Mouse (Mus musculus): ENCODE data around the gene Raph1.

DNA sequence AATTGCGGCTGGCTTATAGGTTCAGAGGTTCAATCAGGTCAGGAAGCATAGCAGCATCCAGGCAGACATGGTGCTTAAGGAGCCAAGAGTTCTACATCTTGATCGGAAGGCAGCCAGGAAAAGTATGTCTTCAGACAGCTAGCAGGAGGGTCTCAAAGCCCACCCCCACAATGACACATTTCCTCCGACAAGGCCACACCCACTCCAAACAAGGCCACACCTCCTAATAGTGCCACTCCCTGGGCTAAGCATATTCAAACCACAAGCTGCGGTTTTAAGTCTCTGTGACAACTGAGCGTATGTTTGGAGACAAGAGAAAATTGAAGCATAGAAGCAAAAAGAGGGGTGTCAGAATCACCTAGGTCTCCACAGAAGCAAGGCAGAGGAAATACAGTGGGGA, 2.3 kb upstream of the Raph1 start:
- TF ChIP-seq POLR2A (IDR thresholded peaks at IDR 0.05; ENCODE audit: borderline replicate concordance, extremely low read depth, insufficient read depth, insufficient read length, poor library complexity, severe bottlenecking) (no peak), CTCF (IDR thresholded peaks at IDR 0.05; ENCODE audit: borderline replicate concordance, extremely low read depth, insufficient read depth, insufficient read length) (no peak)

Measured in brain, embryonic 14.5 days (tissue).